Mouse (Mus musculus) bone marrow, adult 2 months (tissue): Measurements from ENCODE around the gene Myo10. TPM values are rescaled to one million over a fixed set of nuclear protein-coding genes. Genes with fewer than 3 reads are reported as not detected.

ENCODE experiments used
- H3K27ac ChIP-seq: fragments of 200-500 bp; 2 replicates; pipeline ENCODE4 v1.5.1; 2012; ENCODE audit warnings: low read depth, mild to moderate bottlenecking, control low read depth, inconsistent platforms, low read length; ENCODE audit not compliant: control insufficient read depth, poor library complexity, insufficient read depth
- H3K4me1 ChIP-seq: fragments of 200-500 bp; 2 replicates; pipeline ENCODE4 v1.6.1; 2011; ENCODE audit warnings: low read length; ENCODE audit not compliant: control insufficient read depth, insufficient read depth
- H3K4me3 ChIP-seq: fragments of 200-500 bp; replicated peaks from 2 replicates; pipeline ENCODE3; 2011; ENCODE audit warnings: mild to moderate bottlenecking, low read depth, low read length, control low read depth; ENCODE audit not compliant: control insufficient read depth
- CTCF ChIP-seq: fragments of 200-500 bp; IDR thresholded peaks from 2 replicates; pipeline ENCODE4 v1.5.1; 2011; ENCODE audit warnings: low read length, control low read depth; ENCODE audit not compliant: control insufficient read depth, insufficient read depth
- POLR2A ChIP-seq: fragments of 200-500 bp; IDR thresholded peaks from 2 replicates; pipeline ENCODE4 v1.6.1; 2011; ENCODE audit warnings: low read depth, mild to moderate bottlenecking, control low read depth, low read length, borderline replicate concordance; ENCODE audit not compliant: control insufficient read depth
- WGBS: fragments of 180-500 bp; shearing (Covaris S2); methylation state at CpG from one replicate; pipeline ENCODE4 v1.1.7; 2018; 5-methylcytosine and 5-hydroxymethylcytosine counted together
- polyA plus RNA-seq: library from polyadenylated mRNA; stranded (reverse); fragments of >200 nt; gene quantifications from 2 replicates; pipeline ENCODE4 v1.2.4, GENCODE M21; 2011; ENCODE audit warnings: low replicate concordance; ENCODE audit not compliant: missing spikeins, insufficient read depth, insufficient read length

Myo10 gene
- polyA plus RNA-seq, 1 experiment: 19.1 TPM

- no peak overlapping the region for H3K27ac ChIP-seq
- H3K4me1 ChIP-seq: no peaks in the 10 kb centered on the region; the same call in 1 of the 2 replicates
- WGBS: 49% methylated on average over 10 of the region's 10 CpGs
- H3K4me3 ChIP-seq: no peak overlapping the region
- TF ChIP-seq POLR2A: no peak
- TF ChIP-seq CTCF: no peak
Observed at GRCm38 (mm10) chr15:25758037-25758436, 135.7 kb downstream of the Myo10 start.

DNA sequence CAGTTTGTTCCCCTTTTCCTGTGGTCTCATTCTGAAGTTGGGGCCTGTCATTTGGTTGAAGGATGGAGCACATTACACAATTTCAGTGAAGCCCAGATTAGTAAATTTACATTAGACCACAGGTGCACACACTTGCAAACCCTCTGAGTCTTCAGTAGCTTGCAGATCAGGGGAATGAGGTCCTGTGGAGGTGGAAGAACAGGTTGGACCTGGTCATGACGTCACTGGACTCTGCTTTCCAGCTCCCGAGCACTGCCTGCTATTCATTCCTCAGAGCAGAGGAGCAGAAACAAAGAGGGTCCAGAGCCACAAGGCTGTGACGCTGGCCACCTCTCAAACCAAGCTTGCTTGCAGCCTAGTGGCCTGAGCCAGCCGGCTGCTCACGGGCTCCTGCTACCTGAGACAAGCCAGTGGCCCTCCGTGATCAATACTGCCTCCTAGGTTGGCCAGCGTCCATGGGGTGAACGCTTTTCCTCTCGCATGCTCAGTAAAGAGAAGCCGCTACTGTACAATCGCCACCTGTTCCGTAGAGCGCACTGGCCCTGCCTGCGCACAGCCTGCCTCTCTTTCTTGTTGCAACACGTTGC, 136.3 kb downstream of the Myo10 start:
- TF ChIP-seq CTCF (no peak), POLR2A (no peak)
- WGBS: 52% methylated on average over 15 of the region's 15 CpGs
- Histone ChIP-seq H3K4me3 (no peak overlapping the region), H3K27ac (no peak overlapping the region), H3K4me1 (no peaks in the 10 kb centered on the region; the same call in 1 of the 2 replicates)

GRCm38 (mm10) chr15:25760304-25760703, 138.0 kb downstream of the Myo10 start:
- Histone ChIP-seq H3K4me1 (no peaks in the 10 kb centered on the region; the same call in 1 of the 2 replicates), H3K4me3 (no peak overlapping the region), H3K27ac (no peak overlapping the region)
- TF ChIP-seq CTCF: no peak
- TF ChIP-seq POLR2A: no peak
- WGBS: 77% methylated on average over 5 of the region's 5 CpGs

DNA sequence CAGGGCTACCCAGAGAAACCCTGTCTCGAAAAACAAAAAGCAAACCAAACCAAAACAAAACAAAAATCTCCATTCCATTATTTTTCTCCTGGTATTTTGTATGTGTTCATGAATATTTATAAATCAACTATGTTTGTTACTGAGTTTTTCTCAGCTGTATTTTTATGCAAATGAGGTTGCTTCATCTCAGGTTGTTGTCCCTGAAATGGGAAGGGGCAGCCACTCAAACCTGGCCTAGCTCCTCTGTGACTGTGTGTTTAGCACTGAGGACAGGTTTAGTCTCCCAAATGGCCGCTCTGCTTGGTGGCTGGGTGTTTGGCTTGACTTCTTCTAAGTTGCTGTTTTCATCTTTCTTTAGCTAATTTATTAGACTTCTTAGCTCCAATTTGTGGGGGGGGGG, 138.7 kb downstream of the Myo10 start:
- H3K4me1 ChIP-seq: no peaks in the 10 kb centered on the region; the same call in 1 of the 2 replicates

DNA sequence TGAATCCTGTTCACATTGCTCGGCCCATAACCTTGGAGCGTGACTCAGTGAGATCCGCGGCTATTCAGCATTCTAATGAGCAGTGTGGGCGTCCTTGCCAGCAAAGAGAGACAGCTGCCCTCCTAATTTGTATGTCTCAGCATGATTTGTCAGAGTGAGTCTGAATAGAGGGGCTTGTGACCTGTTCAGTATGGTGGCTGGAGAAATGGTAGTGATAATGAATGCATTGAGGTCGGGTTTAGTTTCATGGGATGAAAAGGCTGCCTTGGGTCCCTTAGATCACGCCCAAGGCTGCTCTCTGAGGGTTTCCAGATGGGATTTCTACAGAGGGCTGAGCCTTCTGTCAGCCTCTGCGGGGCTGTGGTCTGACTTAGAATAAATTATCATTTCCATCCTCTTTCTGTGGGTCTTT, 139.5 kb downstream of the Myo10 start:
- H3K4me1 ChIP-seq: no peaks in the 10 kb centered on the region; the same call in 1 of the 2 replicates
- WGBS: 84% methylated on average over 8 of the region's 8 CpGs
- TF ChIP-seq POLR2A: no peak
- no peak for TF ChIP-seq CTCF
- no peak overlapping the region for H3K27ac ChIP-seq
- H3K4me3 ChIP-seq: no peak overlapping the region

More for the DNA sequence above, 138.7 kb downstream of the Myo10 start:
- TF ChIP-seq POLR2A (no peak), CTCF (no peak)
- H3K4me3 ChIP-seq: no peak overlapping the region
- H3K27ac ChIP-seq: no peak overlapping the region
- WGBS: 80% methylated on average over 2 of the region's 2 CpGs

- Histone ChIP-seq H3K4me1 (no peaks in the 10 kb centered on the region; the same call in 1 of the 2 replicates), H3K4me3 (no peak overlapping the region), H3K27ac (no peak overlapping the region)
- TF ChIP-seq CTCF: no peak
- no peak for TF ChIP-seq POLR2A
- 55% methylated on average over 8 of the region's 8 CpGs for WGBS
Observed at GRCm38 (mm10) chr15:25762306-25762705, 140.0 kb downstream of the Myo10 start.

DNA sequence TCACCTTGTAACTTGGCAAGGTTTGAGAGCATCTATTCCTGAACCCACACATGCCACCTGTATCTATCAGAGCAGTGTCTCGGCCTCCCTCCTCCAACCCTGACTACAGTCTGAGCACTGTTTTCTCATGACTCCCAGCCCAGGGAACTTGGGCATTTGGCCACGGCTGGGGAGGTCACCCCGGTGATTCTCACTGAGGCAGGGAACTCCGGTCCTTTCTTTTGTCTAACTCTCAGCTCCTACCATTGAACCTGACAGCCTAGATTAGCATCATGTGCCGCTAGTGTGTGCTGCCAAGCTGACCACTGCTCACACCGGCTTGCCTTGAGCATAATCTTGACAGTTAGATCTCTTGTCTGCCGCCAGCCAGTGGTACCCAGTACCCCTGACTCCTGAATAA, 140.8 kb downstream of the Myo10 start:
- TF ChIP-seq CTCF (no peak), POLR2A (no peak)
- Histone ChIP-seq H3K27ac (no peak overlapping the region), H3K4me3 (no peak overlapping the region), H3K4me1 (no peaks in the 10 kb centered on the region; the same call in 1 of the 2 replicates)
- WGBS: 86% methylated on average over 7 of the region's 7 CpGs

DNA sequence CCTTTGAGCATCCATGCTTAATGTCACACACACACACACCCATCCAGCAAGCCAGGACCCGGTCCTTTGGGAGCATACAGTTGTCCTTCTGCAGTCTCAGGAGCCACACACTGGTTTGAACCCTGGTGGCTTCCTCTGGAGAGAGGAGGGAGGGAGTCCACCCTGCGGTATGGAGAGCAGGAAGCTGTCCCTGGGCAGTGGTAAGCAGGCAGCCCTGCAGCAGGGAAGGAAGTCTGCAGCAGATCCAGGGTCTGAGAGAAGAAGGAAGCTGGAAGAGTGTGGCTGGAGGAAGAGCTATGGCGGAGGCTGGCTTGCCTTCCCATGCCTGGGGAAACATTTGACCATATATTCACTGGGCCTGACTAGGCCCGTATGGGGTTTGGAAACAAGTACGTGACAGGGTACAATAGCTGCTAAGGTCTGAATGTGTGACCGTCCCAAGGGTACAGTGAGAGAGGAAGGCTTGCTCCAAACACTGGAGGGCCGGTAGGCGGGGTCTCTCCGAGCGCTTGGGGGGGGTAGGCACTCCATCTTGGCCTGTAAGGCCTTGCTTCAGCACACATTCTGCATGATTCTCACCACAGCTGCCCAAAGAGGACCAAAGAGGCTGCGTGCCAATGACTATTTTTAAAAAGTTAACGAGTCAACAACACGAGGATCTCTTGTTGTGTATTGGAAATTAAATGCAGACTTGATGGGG, 142.5 kb downstream of the Myo10 start:
- no peak for TF ChIP-seq CTCF
- no peak for TF ChIP-seq POLR2A
- H3K27ac ChIP-seq: no peak overlapping the region
- no peak overlapping the region for H3K4me3 ChIP-seq
- H3K4me1 ChIP-seq: no peaks in the 10 kb centered on the region
- WGBS: 61% methylated on average over 13 of the region's 13 CpGs

GRCm38 (mm10) chr15:25767777-25768176, 145.5 kb downstream of the Myo10 start:
- no peak overlapping the region for H3K27ac ChIP-seq
- WGBS: 80% methylated on average over 6 of the region's 6 CpGs
- H3K4me1 ChIP-seq: no peaks in the 10 kb centered on the region
- no peak overlapping the region for H3K4me3 ChIP-seq
- TF ChIP-seq POLR2A (no peak), CTCF (no peak)
